19 mouse cellular contexts compared by ENCODE assay signal in the genomic region with DNA sequence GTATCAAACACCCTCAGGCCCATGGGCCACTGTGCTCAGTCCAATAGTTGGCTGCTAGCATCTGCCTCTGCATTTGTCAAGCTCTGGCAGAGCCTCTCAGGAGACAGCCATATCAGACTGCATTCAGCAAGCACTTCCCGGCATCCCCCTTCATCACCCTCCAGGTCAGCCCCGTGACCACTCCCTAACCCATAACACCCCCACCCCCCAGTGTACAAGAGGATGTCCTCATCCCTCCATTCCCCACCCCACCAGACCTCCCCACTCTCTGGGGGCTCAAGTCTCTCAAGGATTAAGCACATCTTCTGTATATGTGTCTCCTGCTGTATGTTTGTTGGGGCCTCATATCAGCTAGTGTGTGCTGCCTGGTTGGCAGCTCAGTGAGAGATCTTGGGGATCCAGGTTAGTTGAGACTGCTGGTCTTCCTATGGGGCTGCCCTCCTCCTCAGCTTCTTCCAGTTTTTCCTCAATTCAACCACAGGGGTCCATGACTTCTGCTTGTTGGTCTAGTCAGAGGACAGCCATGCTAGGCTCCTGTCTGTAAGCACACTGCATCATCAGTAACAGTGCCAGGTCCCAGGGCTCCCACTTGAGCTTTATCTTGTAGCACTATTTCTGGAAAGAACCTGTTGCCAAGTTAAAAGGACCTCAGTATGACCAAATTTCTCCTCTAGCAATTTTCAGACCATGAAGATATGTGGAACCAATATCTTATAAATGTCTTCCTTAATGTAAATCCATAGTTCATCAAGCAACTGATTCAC.
DNase-seq lines count a peak whose midpoint lies in the region; ATAC-seq and TF ChIP-seq lines count a peak whose summit lies in the region.
"Had no signal": no experiment of that assay in that cellular context is flagged by ENCODE, and none has a peak within 500 bp of the region (broad histone marks: within the 10 kb centered on the region; RNA-seq: fewer than 3 reads in every experiment).

No protein-coding gene starts in this region.

- no peaks in the 10 kb centered on the region for H3K4me1 ChIP-seq in heart, embryonic 11.5 days (ENCODE audit: control insufficient read depth, insufficient read depth, low read length)
- H3K4me1 ChIP-seq in midbrain, embryonic 11.5 days (ENCODE audit: control insufficient read depth, insufficient read depth, low read length) = no peaks in the 10 kb centered on the region
- no peaks in the 10 kb centered on the region for H3K4me1 ChIP-seq in midbrain, postnatal 0 days (ENCODE audit: insufficient read depth, low read length)
- H3K4me1 ChIP-seq in midbrain, embryonic 15.5 days = no peaks in the 10 kb centered on the region
- H3K4me1 ChIP-seq: forebrain, embryonic 10.5 days; limb, embryonic 15.5 days; liver, embryonic 15.5 days had no signal

- ATAC-seq in heart, embryonic 11.5 days (replicated peaks; ENCODE audit: insufficient number of reproducible peaks, low FRiP score, low TSS enrichment) = no peak
- 0 out of 2 replicates have a peak, but pooled peaks have one; percentile 31 for ATAC-seq in midbrain, embryonic 11.5 days (ENCODE audit: low FRiP score)
- no peak for ATAC-seq in midbrain, postnatal 0 days (ENCODE audit: low FRiP score)
- ATAC-seq in midbrain, embryonic 15.5 days (replicated peaks) = peak; percentile 39; the same call in 1 of the 2 replicates

- H3K27ac ChIP-seq in heart, embryonic 11.5 days (ENCODE audit: low read depth, low read length) = no peak overlapping the region
- H3K27ac ChIP-seq in midbrain, embryonic 11.5 days (ENCODE audit: low read depth, low read length) = no peak overlapping the region
- H3K27ac ChIP-seq in midbrain, postnatal 0 days (ENCODE audit: low read depth, low read length) = no peak overlapping the region
- no peak overlapping the region for H3K27ac ChIP-seq in midbrain, embryonic 15.5 days
- H3K27ac ChIP-seq: forebrain, embryonic 10.5 days; gastrocnemius, adult 2 months; limb, embryonic 15.5 days; liver, embryonic 15.5 days had no signal

- intact Hi-C loops in heart, postnatal 10 days (cut with DNase I) = no loop called here

- H3K9me3 ChIP-seq in heart, embryonic 11.5 days (replicated peaks; ENCODE audit: control insufficient read depth, low read length) = no peaks in the 10 kb centered on the region
- no peaks in the 10 kb centered on the region for H3K9me3 ChIP-seq in midbrain, embryonic 11.5 days (ENCODE audit: control insufficient read depth, low read length)
- H3K9me3 ChIP-seq in midbrain, postnatal 0 days (ENCODE audit: low read length) = no peaks in the 10 kb centered on the region
- H3K9me3 ChIP-seq in midbrain, embryonic 15.5 days = no peaks in the 10 kb centered on the region
- H3K9me3 ChIP-seq: forebrain, embryonic 10.5 days; limb, embryonic 15.5 days; liver, embryonic 15.5 days had no signal

- H3K27me3 ChIP-seq in heart, embryonic 11.5 days (ENCODE audit: control insufficient read depth, insufficient read depth, low read length) = no peaks in the 10 kb centered on the region
- H3K27me3 ChIP-seq in midbrain, embryonic 11.5 days (ENCODE audit: control insufficient read depth, insufficient read depth, low read length) = no peaks in the 10 kb centered on the region
- no peaks in the 10 kb centered on the region for H3K27me3 ChIP-seq in midbrain, postnatal 0 days (ENCODE audit: insufficient read depth, low read length)
- no peaks in the 10 kb centered on the region for H3K27me3 ChIP-seq in midbrain, embryonic 15.5 days (replicated peaks)
- H3K27me3 ChIP-seq: CH12.LX; limb, embryonic 15.5 days; liver, embryonic 15.5 days had no signal

- H3K36me3 ChIP-seq in heart, embryonic 11.5 days (ENCODE audit: control insufficient read depth, insufficient read depth, low read length) = no peaks in the 10 kb centered on the region
- H3K36me3 ChIP-seq in midbrain, embryonic 11.5 days (ENCODE audit: control insufficient read depth, insufficient read depth, low read length) = no peaks in the 10 kb centered on the region
- no peaks in the 10 kb centered on the region for H3K36me3 ChIP-seq in midbrain, postnatal 0 days (ENCODE audit: insufficient read depth, low read length)
- no peaks in the 10 kb centered on the region for H3K36me3 ChIP-seq in midbrain, embryonic 15.5 days (replicated peaks)
- H3K36me3 ChIP-seq: forebrain, embryonic 10.5 days; limb, embryonic 15.5 days; liver, embryonic 15.5 days had no signal

- no peak for TF ChIP-seq CTCF in midbrain, postnatal 0 days (IDR thresholded peaks at IDR 0.05)

- H3K4me3 ChIP-seq in heart, embryonic 11.5 days (ENCODE audit: low read depth, low read length) = no peak overlapping the region
- no peak overlapping the region for H3K4me3 ChIP-seq in midbrain, embryonic 11.5 days (ENCODE audit: low read depth, low read length)
- H3K4me3 ChIP-seq in midbrain, postnatal 0 days (ENCODE audit: low read depth, low read length) = no peak overlapping the region
- H3K4me3 ChIP-seq in midbrain, embryonic 15.5 days = no peak overlapping the region
- H3K4me3 ChIP-seq: forebrain, embryonic 10.5 days; gastrocnemius, adult 2 months; limb, embryonic 15.5 days; liver, embryonic 15.5 days had no signal

- H3K9ac ChIP-seq in heart, embryonic 11.5 days (ENCODE audit: low read depth, low read length) = no peak overlapping the region
- H3K9ac ChIP-seq in midbrain, embryonic 11.5 days (ENCODE audit: low read length) = no peak overlapping the region
- no peak overlapping the region for H3K9ac ChIP-seq in midbrain, postnatal 0 days (replicated peaks; ENCODE audit: low read length, poor library complexity, severe bottlenecking)
- no peak overlapping the region for H3K9ac ChIP-seq in midbrain, embryonic 15.5 days
- H3K9ac ChIP-seq: limb, embryonic 15.5 days; liver, embryonic 15.5 days had no signal

- H3K4me2 ChIP-seq in heart, embryonic 11.5 days = no peak overlapping the region
- no peak overlapping the region for H3K4me2 ChIP-seq in midbrain, embryonic 11.5 days
- H3K4me2 ChIP-seq in midbrain, postnatal 0 days (ENCODE audit: low read depth, low read length, poor library complexity, severe bottlenecking) = no peak overlapping the region
- no peak overlapping the region for H3K4me2 ChIP-seq in midbrain, embryonic 15.5 days
- H3K4me2 ChIP-seq: limb, embryonic 15.5 days; liver, embryonic 15.5 days had no signal

- 74% methylated on average over 2 of the region's 2 CpGs for WGBS in heart, embryonic 11.5 days (ENCODE audit: insufficient replicate concordance)
- WGBS in midbrain, embryonic 11.5 days = 75% methylated on average over 2 of the region's 2 CpGs
- 84% methylated on average over 2 of the region's 2 CpGs for WGBS in midbrain, postnatal 0 days
- 73% methylated on average over 2 of the region's 2 CpGs for WGBS in midbrain, embryonic 15.5 days

- peak; percentile 18 to 36 for DNase-seq in heart, adult 18-20 months
- no peak for DNase-seq in midbrain, embryonic 11.5 days (ENCODE audit: low spot score, missing footprints)
- no peak for DNase-seq in midbrain, postnatal 0 days (ENCODE audit: low spot score)
- peak; percentile 45 to 55 for DNase-seq in heart, postnatal 10 days
- DNase-seq in spleen, postnatal 4 days (ENCODE audit: low spot score in 2 of 2) = no peak
- DNase-seq: adrenal gland, postnatal 14 days; cerebellum, adult 11 months; cerebellum, postnatal 25 days; embryo, embryonic 11 days; gastrocnemius, adult 2 months; kidney, adult 11 months; kidney, postnatal 25 days; thymus, postnatal 25 days had no signal

Comparison
In these comparisons a context has a peak if more than half of its experiments do, and no peak if none do; other contexts are left out.
1. ATAC-seq: peak in midbrain, embryonic 11.5 days (single experiment) and midbrain, embryonic 15.5 days (single experiment); none in heart, embryonic 11.5 days (single experiment) and midbrain, postnatal 0 days (single experiment).
2. DNase-seq: peak in heart, adult 18-20 months (2 of 2) and heart, postnatal 10 days (2 of 2); none in midbrain, embryonic 11.5 days (single experiment), midbrain, postnatal 0 days (single experiment) and spleen, postnatal 4 days (0 of 2).